Mouse (Mus musculus) urinary bladder, adult 18-20 months (tissue): ENCODE data around the gene Tcta.
"Not testable (repeated sequence)": the region's sequence is repeated elsewhere in the genome, so short reads cannot be mapped to it uniquely, and the experiment has no call there.

ENCODE experiments used
- DNase-seq, 2 experiments: peaks; one replicate each; pipeline ENCODE4 v3.0.0; 2022; ENCODE audit warnings: low spot score in 2 of 2, mixed read lengths in 2 of 2

The Tcta gene

GRCm38 (mm10) chr9:108271941-108272340 lies 34.0 kb downstream of the Tcta start:
- no peak for DNase-seq

GRCm38 (mm10) chr9:108268701-108269100 lies 37.3 kb downstream of the Tcta start:
- not testable (repeated sequence) for DNase-seq

- peak; percentile 45 to 72 for DNase-seq
These were observed 38.3 kb downstream of the Tcta start for GRCm38 (mm10) chr9:108267691-108268090.

GRCm38 (mm10) chr9:108266261-108266935 lies 39.6 kb downstream of the Tcta start:
- DNase-seq = no peak

- DNase-seq = peak in 1 of 2 experiments; percentile 41
These were observed 41.6 kb downstream of the Tcta start for GRCm38 (mm10) chr9:108264191-108264921.

- DNase-seq = peak; percentile 99 to 100
These were observed 42.2 kb downstream of the Tcta start, which contains the start of gene Dag1 for GRCm38 (mm10) chr9:108263690-108264190. Dag1 (minus strand) TSS chr9:108263958.

- peak in 1 of 2 experiments; percentile 10 for DNase-seq
These were observed 42.8 kb downstream of the Tcta start for GRCm38 (mm10) chr9:108263131-108263681.

GRCm38 (mm10) chr9:108262494-108263049 lies 43.4 kb downstream of the Tcta start:
- no peak for DNase-seq

- no peak for DNase-seq
These were observed 44.1 kb downstream of the Tcta start for GRCm38 (mm10) chr9:108261865-108262264.

GRCm38 (mm10) chr9:108260526-108260925 lies 45.4 kb downstream of the Tcta start:
- DNase-seq = no peak
